Mouse (Mus musculus): Measurements from ENCODE around the gene Hint1. TPM values are rescaled to one million over a fixed set of nuclear protein-coding genes. Genes with fewer than 3 reads are reported as not detected.

Gene Hint1
- total RNA-seq, 2 experiments from 2014 or later: 341 to 384 TPM

DNA sequence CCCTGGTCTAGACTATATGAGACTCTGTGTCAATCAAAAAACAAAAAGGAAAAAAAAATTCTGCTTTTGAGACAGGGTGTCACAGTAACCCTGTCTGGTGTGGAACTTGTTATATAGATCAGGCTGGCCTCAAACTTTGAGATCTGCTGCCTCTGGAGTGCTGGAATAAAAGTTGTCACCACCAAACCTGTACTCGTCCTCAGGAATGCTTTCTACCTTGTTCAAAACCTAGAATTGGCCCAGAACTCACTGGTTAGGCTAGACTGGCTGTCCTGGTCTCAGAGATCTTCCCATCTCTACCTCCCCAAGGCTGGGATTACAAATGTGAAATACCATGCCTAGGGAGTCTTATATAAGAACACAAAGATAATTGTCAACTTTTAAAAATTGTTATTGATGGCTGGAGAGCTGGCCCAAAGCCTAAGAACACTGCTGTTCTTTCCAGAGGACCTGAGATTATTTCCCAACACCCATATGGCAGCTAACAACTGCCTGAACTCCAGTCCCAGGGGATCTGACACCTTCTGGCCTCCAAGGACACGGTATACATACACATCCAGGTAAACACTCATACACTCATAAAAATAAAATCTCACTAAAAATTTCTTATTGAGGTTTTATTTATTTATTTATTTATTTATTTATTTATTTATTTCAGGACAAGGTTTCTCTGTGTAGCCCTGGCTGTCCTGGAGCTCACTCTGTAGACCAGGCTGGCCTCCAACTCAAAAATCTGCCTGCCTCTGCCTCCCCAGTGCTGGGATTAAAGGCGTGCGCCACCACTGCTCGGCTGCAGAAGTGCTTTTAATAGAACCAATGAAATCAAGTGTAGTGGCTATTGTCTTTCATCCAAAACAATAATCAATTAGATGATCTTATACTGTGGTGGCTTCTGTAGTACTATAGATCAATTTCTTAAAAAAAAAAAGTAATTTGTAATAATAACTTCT, 4.4 kb upstream of the Hint1 start:
- no peak for DNase-seq (ENCODE audit: low spot score in 2 of 2)

DNA sequence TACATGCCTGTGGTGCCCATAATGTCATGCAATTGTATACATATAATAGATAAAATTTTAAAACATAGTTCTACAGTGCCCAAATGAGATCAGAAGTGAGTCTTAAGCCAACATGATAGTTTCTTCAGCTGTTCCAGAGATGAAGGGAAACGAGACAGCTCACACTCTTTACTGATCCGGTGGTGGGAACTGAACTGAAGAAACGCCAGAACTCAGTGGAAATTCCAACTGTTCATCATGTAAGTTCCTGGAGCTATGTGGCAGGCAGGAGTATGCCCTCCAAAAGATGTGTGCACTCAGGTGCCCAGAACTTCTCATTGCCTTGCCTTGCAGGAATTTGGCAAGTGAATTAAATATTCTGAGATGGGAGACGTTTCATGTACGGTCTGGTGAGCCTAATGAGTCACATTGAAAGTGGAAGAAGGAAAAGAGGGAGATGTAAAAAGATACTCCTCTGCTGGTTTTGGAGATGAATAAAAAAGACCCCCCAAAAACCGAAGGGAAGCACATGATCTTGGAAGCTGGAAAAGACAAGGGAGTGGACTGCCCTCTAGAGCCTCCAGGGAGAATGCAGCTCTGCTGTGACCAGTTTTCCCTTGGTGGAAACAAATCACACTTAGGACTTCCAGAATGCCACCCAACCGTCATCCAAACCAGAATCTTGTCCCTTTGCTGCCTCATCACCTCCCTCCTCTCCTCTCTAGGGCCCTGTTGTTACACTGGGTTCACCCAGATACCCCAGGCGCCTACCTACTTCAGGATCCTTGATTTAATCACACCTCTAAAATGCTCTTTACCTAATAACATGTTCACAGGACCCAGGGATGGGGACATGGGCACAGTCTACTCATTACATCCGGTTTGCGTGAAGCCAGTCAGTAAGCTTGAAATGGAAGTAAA, 3.3 kb upstream of the Hint1 start:
- DNase-seq (ENCODE audit: low spot score in 2 of 2): peak; percentile 74 to 80

DNA sequence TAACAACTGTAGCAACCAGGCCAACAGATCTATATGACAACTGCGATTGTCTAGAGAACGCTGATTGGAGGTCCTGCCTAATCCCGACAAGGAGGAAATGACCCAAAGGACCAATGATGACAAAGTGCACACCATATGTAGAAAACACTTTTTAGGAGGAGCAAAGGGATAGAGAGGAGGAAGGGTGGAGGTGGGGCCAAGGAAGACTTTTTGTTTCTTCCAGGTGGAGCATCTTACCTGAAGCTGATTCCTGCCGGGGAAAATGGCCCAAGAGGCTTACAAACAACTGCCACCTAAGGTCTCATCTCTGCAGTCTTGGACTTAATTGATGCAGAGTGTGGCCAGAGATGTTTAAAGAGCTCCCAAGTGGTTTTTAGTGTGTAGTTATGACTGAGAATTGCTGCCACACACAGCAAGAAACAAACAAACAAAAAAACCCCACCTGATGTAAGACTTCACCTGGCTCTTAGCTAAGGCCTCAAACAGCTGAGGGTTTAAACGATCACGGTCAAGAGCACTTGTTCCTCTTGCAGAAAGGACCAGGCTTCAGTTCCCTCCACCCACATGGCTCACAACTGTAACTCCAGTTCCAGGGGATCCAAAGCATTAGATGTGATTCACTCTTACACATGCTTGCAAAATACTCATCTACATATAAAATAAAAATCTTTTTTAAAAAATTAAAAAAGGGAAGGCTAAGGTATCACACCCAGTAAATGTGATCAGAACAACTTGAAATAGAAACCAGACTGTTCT, 675 bp upstream of the Hint1 start:
- DNase-seq (ENCODE audit: low spot score in 2 of 2): no peak

DNA sequence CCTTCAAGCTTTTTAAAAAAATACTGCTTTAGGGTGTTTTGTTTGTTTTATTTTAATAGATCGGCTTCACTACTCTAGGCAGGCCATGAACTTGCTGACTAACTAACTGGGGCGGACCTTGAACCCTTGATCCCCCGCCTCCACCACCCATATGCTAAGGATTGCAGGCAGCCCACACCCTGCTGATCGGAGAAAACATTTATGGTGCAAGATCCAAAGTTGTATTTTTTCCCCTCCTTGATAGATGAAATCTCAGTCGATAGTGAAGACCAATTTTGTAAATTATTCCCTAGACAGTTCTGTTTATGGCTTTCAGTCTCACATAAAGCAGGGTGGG, 834 bp downstream of the Hint1 start:
- DNase-seq (ENCODE audit: low spot score in 2 of 2): no peak

DNA sequence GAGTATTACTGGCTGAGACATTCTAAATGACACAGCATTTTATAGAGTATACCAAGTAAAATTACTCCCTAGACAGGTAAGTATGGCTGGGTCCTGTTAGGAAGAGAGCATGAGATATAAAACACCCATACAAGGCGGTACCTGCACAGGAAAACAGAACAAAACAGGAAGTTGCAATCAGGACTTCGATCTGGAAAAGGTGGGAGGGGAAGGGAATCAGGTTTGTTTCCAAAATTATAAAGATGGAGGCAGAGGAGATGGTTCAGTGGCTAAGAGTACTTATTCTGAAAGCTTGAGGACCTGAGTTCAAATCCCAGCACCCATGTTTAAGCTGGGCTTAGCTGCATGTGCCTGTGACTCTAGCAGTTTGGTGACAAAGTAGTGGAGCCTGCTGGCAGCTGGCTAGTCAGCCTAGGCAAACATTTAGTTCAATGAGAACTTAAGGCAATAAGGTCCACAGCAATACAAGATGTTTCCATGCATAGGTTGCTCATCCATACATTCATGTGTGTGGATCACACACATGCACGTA, 1.8 kb downstream of the Hint1 start:
- no peak for DNase-seq (ENCODE audit: low spot score in 2 of 2)

DNA sequence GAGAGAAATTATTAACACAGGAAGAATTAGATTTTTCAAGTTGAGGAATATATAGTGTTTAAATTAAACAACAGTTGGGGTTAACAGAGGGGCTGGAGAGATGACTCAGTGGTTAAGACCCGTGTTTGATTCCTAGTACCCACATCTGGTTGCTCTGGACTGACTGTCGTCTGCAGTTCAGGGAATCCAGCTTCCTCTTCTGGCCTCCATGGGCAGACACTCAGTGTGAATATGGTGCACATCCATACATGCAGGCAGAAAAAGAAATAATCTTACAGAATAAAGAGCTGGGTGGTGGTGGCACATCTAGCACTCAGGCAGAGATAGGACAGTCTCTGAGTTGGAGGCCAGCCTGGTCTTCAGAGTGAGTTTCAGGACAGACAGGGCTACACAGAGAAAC, 2.3 kb downstream of the Hint1 start:
- DNase-seq (ENCODE audit: low spot score in 2 of 2): no peak

DNA sequence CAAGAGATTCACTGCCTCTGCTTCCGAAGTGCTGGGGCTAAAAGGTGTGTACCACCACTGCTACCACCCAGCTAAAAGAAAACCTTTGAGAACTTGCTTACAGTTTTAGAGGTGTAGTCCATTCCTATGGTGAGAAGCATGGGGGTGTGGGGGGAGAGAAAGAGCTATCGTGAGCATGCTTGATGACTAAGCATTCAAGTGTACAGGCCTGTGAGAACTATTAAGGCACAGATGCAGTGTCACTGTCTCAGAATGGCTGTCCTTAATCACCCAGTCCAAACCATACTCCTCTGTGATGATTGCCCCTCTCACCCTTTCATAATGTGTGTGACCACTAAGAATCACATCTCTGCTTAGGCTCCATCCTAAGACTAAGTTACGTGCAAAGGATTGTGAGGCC, 3.1 kb downstream of the Hint1 start:
- DNase-seq (ENCODE audit: low spot score in 2 of 2): no peak

DNA sequence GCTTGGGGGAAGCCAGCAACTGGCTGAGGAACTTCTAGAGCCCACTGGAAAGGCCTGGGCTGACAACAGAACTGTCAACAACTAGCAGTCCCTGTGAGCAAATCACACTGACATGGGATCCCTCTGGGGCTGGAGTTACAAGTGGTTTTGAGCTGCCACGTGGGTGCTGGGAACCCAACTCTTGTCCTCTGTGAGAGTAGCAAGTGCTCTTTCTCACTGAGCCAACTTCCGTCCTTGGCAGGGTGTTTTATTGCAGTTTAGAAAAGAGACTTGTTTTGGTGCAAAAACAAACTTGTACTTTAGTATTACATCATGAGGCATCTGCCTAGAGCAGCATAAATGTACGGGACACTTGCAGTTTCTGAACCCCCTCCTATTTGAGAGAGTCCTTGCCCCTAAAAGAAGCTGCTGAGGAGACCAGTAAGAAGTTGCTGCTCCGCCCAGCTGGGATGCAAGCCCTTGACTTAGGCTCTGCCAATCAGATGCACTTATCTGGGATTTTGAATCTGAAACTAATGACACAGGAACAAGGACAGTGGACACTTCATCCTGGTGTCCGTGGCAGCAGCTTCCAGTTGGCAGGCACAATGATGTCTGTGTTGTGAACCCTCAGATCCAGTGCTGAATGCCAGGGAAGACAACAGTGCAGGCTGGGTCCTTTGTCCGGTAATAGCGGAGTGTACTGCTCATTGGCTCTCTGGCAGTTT, 5.8 kb downstream of the Hint1 start:
- DNase-seq (ENCODE audit: low spot score in 2 of 2): peak in 1 of 2 experiments; percentile 19

DNA sequence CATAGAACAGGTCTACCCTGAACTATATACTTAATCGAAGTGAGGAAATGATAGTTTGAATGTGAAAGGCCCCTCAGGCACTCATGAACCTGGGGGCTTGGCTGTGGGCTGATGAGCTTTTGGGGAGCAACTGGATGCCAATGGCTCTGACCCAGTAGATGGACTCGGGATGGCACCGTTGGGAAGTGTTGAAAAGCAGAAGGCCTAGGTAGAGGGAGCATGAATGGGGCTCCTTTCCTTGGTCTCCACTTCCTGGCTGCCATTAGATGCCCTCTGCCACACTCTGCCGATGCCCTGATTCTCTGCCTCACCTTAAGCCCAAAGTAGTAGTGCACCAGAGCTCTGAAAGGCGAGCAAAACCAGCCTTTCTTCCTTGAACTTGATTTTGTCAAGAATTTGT, 9.8 kb downstream of the Hint1 start:
- DNase-seq (ENCODE audit: low spot score in 2 of 2): no peak

DNA sequence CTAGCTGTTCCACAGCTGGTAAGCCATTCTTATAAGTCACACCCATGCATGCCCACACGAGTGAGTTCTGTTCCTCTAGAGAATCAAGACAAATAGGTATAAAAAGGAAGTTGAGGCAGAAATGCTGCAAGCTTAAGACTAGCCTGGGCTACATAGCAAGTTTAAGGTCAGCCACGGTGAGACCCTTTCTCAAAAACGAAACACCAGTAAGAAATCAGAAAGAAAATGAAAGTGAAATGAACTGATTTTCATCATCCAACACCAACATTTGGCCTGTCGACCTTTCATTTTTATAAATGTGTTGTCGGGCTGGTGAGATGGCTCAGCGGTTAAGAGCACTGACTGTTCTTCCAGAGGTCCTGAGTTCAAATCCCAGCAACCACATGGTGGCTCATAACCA, 12.7 kb downstream of the Hint1 start:
- no peak for DNase-seq (ENCODE audit: low spot score in 2 of 2)

DNA sequence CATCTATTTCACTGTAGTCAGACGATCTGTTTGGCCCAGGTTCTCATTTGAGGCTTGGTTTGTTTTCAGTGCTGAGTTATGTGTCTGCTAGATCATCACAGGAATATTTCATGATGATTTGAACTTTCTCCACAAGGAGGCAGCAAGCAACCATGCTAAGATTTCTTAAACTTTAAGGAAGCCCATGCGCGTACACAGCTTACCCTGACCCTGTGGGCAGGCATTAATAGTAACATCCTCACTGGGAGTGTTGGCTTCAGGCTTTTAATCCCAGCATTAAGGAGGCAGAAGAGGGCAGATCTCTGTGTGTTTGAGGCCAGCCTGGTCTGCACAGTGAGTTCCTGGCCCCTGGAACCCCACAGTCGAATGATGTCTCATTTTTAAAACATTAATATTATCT, 13.3 kb downstream of the Hint1 start:
- DNase-seq (ENCODE audit: low spot score in 2 of 2): peak; percentile 32 to 60

DNA sequence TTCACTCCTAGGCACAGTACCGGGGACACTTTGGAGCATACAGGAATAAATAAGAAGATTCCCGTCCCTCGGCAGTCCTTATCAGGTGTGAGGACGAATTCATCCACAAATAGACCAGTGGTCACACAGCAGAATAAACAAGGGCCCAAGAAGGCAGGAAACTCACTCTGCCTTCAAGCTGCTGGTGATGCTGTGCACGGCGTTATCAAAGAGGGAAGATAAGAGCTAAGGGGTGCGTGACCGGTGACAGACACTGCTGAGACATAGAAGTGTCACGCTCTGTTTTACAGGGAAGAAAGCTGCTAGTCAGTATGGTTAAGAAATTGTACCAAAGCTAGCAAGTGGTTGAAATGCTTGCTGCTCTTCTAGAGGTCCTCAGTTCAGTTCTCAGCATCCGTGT, 13.7 kb downstream of the Hint1 start:
- DNase-seq (ENCODE audit: low spot score in 2 of 2): no peak

DNA sequence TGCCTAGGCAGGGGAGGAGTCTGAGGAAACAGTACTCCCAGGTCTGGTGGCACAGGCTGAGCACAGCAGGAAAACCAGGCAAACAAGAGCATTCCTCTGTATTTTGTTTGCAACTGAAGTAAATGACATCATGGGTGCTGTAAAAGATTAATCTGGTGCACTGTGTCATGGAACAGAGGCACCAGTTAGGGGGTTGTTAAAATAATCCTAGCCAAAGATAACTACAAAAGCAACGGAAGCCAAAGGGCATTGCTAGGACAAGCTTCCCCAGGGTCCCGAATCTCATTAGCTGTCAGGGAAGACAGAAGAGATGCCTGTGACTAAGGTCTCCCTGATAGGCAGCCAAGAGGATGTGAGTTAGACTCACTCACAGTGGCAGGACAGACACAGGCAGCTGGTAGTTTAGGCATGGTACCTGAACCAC, 14.9 kb downstream of the Hint1 start:
- no peak for DNase-seq (ENCODE audit: low spot score in 2 of 2)

DNA sequence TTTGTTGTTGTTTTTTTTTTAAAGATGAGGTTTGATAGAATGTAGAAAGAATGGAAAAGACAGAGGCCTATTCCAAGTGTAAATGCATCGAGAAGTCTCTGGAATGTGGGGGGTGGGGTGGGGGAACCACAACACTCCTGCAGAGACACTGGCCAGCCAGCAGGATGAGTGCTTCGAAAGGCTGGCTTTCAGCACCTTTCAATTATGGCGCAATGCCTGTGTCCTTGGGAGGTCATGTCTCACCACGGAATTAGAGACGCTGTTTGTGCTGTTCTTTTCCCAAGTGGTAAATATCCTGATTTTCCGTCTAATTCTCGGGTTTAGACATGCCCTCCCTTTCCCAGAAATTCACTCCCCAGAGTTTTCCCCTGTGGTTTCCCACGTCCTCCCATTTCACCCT, 16.5 kb downstream of the Hint1 start:
- no peak for DNase-seq (ENCODE audit: low spot score in 2 of 2)

DNA sequence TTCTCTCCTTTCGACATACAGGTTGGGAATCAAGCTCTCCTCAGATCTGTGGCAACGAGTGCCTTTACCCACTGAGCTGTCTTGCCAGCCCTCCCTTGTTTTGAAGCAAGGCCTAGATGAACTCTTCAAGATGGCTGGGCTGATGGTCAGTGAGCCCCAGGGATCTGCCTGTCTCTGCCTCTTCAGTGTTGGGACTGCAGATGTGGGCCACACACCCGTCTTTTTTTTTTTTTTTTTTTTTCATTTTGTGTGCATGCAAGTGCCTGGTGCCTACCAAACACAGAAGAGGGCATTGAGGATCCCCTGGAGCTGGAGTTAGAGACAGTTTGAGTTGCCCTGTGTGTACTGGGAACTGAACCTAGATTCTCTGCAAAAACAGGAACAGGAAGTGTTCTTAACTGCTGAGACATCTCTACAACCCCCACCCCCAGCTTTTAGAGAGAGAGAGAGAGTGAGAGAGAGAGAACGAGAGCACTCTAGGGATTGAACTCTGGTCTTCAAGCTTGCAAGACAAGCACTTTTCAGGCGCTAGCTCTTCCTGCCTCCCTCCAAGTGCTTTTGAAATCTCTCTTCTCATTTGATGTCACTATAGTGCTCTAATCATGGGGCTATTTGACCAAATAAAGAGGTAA, 18.1 kb downstream of the Hint1 start:
- DNase-seq (ENCODE audit: low spot score in 2 of 2): no peak

DNA sequence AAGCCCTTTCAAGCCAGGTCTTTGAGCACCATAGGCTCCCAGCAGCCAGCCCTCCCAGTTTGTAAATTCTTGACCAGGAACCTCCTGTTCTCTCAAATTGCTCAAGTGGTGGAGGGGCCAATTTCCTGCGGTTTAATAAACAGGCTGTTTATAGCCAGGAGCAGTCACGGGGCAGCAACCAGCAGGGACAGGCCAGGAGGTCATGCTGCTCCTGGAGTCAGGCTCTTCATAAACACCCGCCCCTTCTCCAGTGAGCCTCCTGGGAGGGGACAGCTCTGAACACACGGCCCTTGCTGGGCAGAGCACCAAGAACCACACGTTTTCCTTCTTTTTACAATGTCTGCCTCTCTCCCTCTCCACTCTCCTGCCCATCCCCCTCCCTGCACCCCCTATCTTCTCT, 18.8 kb downstream of the Hint1 start:
- DNase-seq (ENCODE audit: low spot score in 2 of 2): no peak

DNA sequence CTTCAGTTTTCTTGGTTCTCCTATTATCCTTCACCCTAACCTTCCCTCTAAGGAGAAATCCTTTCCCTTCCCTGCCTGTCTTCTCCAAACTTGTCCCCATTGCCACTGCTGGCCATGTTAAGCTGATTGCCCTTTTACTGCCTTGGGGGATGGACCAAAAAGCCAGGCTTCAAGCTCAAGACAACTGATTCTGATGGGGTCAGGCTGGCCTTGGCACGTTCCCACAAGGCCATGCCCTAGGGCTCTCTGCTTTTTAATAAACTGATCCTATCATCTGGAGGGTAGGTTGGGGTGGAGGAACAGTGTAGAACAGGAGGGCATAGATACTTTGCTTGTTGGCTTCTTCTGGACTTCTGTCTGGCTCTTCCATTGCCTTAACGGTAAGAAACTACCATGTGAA, 19.2 kb downstream of the Hint1 start:
- DNase-seq (ENCODE audit: low spot score in 2 of 2): no peak

DNA sequence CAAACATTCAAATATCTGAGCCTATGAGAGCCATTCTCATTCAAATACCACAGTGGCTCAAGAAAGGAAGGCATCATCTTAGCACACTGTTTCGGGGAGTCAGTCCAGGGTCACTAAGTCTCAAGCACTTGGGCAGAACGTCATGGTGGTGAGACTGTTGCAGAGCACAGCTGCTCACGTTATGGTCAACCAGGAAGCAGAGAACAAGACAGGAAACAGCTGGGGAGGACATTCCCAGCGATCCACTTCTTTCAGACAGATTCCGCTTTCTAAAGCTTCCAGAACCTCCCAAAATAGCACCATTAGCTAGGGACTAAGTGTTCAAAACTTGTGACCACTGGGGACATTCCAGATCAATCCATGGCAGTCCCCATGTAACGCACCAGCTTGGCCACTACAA, 21.7 kb downstream of the Hint1 start:
- DNase-seq (ENCODE audit: low spot score in 2 of 2): no peak

DNA sequence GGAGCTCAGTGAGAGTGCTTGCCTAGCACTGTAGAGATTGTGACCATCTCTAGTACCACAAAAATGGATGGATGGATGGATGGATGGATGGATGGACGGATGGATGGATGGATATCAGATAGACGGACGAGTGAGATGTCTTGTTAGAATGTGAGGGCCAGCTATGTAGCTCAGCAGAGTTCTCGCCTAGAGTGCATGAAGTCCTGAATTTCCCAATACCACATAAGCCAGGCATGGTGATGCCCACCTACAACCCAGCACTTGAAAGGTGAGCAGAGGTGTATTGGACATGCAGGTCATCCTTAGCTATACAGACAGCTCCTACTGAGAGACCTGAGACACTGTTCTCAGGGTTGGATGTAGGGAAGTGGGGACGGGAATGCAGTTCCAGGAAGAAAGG, 25.2 kb downstream of the Hint1 start:
- no peak for DNase-seq (ENCODE audit: low spot score in 2 of 2)

DNA sequence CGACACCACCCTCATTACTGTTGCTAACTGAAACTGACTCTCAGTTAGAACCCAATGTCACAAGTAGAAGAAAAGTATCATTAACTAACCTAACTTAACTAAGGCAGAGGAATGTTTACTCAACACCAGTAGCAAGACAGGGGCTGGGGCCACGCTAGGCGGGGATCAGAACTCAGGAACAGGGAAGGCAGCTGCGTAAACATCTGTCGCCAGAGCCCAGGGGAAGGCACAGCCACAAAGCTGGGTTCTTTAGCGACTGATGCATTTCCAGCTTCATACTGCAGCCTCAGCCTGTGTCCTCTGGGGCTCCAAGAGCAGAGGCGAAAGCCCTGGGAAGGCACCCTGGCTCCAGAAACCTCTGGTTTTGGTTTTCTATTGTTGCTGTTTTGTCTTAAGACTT, 25.9 kb downstream of the Hint1 start:
- DNase-seq (ENCODE audit: low spot score in 2 of 2): no peak

All from layer of hippocampus, postnatal 10 days (tissue).